Mouse (Mus musculus): Measurements from ENCODE around the gene Gnb2.

The Gnb2 gene

GRCm38 (mm10) chr5:137533117-137533827 is at the start of gene Gnb2, which contains the start of gene Epo:
Gene Gnb2, minus strand, starts transcription at chr5:137533510.
Gene Epo, minus strand, starts transcription at chr5:137533242.
- peak; percentile 68 for ATAC-seq (ENCODE audit: low TSS enrichment)

GRCm38 (mm10) chr5:137582702-137583101 is 49.4 kb upstream of the Gnb2 start:
- no peak for ATAC-seq (ENCODE audit: low TSS enrichment)

GRCm38 (mm10) chr5:137580246-137580645 is 46.9 kb upstream of the Gnb2 start:
- ATAC-seq (ENCODE audit: low TSS enrichment): no peak

- ATAC-seq (ENCODE audit: low TSS enrichment): peak; percentile 90
These were observed 41.2 kb upstream of the Gnb2 start for GRCm38 (mm10) chr5:137574470-137574901.

GRCm38 (mm10) chr5:137570691-137571586 is 37.6 kb upstream of the Gnb2 start:
- no peak for ATAC-seq (ENCODE audit: low TSS enrichment)

- ATAC-seq (ENCODE audit: low TSS enrichment): no peak
These were observed 36.9 kb upstream of the Gnb2 start for GRCm38 (mm10) chr5:137570181-137570580.

- no peak for ATAC-seq (ENCODE audit: low TSS enrichment)
These were observed 36.4 kb upstream of the Gnb2 start, which contains the start of gene Tfr2 for GRCm38 (mm10) chr5:137569665-137570064. Gene Tfr2, plus strand, starts transcription at chr5:137569840.

GRCm38 (mm10) chr5:137569031-137569430 is 35.7 kb upstream of the Gnb2 start:
- no peak for ATAC-seq (ENCODE audit: low TSS enrichment)

- ATAC-seq (ENCODE audit: low TSS enrichment): no peak
These were observed 35.0 kb upstream of the Gnb2 start for GRCm38 (mm10) chr5:137568223-137568798.

GRCm38 (mm10) chr5:137566416-137566815 is 33.1 kb upstream of the Gnb2 start:
- ATAC-seq (ENCODE audit: low TSS enrichment): no peak

- no peak for ATAC-seq (ENCODE audit: low TSS enrichment)
These were observed 32.4 kb upstream of the Gnb2 start for GRCm38 (mm10) chr5:137565744-137566143.

GRCm38 (mm10) chr5:137562965-137563364 is 29.7 kb upstream of the Gnb2 start:
- peak; percentile 89 for ATAC-seq (ENCODE audit: low TSS enrichment)

- peak; percentile 46; the same call in 1 of the 2 replicates for ATAC-seq (ENCODE audit: low TSS enrichment)
These were observed 28.2 kb upstream of the Gnb2 start for GRCm38 (mm10) chr5:137561556-137561955.

- ATAC-seq (ENCODE audit: low TSS enrichment): 0 out of 2 replicates have a peak, but pooled peaks have one; percentile 11
These were observed 20.6 kb upstream of the Gnb2 start for GRCm38 (mm10) chr5:137553898-137554297.

- ATAC-seq (ENCODE audit: low TSS enrichment): peak; percentile 98
These were observed 20.1 kb upstream of the Gnb2 start, which contains the start of gene Actl6b for GRCm38 (mm10) chr5:137553411-137553837. Gene Actl6b, plus strand, starts transcription at chr5:137553517.

GRCm38 (mm10) chr5:137553000-137553399 is 19.7 kb upstream of the Gnb2 start:
- ATAC-seq (ENCODE audit: low TSS enrichment): no peak

- no peak for ATAC-seq (ENCODE audit: low TSS enrichment)
These were observed 17.8 kb upstream of the Gnb2 start for GRCm38 (mm10) chr5:137551119-137551518.

GRCm38 (mm10) chr5:137549840-137550239 is 16.5 kb upstream of the Gnb2 start:
- ATAC-seq (ENCODE audit: low TSS enrichment): no peak

- ATAC-seq (ENCODE audit: low TSS enrichment): no peak
These were observed 12.3 kb upstream of the Gnb2 start for GRCm38 (mm10) chr5:137545596-137545995.

- no peak for ATAC-seq (ENCODE audit: low TSS enrichment)
These were observed 11.6 kb upstream of the Gnb2 start for GRCm38 (mm10) chr5:137544926-137545325.

GRCm38 (mm10) chr5:137541768-137542540 is 8.6 kb upstream of the Gnb2 start:
- no peak for ATAC-seq (ENCODE audit: low TSS enrichment)
